Mouse (Mus musculus): ENCODE measurements around the gene Ugt1a7c.

- TF ChIP-seq USF2 (IDR thresholded peaks at IDR 0.05; ENCODE audit: borderline replicate concordance in 1 of 2, insufficient read depth in 1 of 2, low read depth in 1 of 2, low read length in 2 of 2) = no peak
- TF ChIP-seq MAZ (IDR thresholded peaks at IDR 0.05; ENCODE audit: low read depth, low read length) = no peak
- no peak for TF ChIP-seq ETS1 (IDR thresholded peaks at IDR 0.05; ENCODE audit: low read depth, low read length)
- no peak for TF ChIP-seq RCOR1 (IDR thresholded peaks at IDR 0.05; ENCODE audit: low read depth, low read length)
- no peak for TF ChIP-seq ELF1 (IDR thresholded peaks at IDR 0.05; ENCODE audit: low read depth, low read length)
- TF ChIP-seq TAL1 (IDR thresholded peaks at IDR 0.05; ENCODE audit: low read length) = no peak
- no peak for TF ChIP-seq CTCF (IDR thresholded peaks at IDR 0.05 in 2 of 3, conservative IDR thresholded peaks at IDR 0.05 in 1 of 3; ENCODE audit: control insufficient read depth in 1 of 3, insufficient read depth in 1 of 3, low read depth in 2 of 3, low read length in 3 of 3, poor library complexity in 1 of 3, severe bottlenecking in 1 of 3)
- no peak for TF ChIP-seq GATA1 (IDR thresholded peaks at IDR 0.05; ENCODE audit: low read depth, low read length)
Measured at GRCm38 (mm10) chr1:88104667-88105430, 10.0 kb downstream of the Ugt1a7c start.
